Mouse (Mus musculus): ENCODE measurements around the gene Rbm20.

GRCm38 (mm10) chr19:53724053-53724452 lies 46.9 kb downstream of the Rbm20 start:
- TF ChIP-seq CTCF (IDR thresholded peaks at IDR 0.05; ENCODE audit: low read depth): no peak
- no peak for TF ChIP-seq EP300 (IDR thresholded peaks at IDR 0.05; ENCODE audit: low read depth)
